Mouse (Mus musculus): ENCODE data around the gene Lclat1. TPM values are rescaled to one million over a fixed set of nuclear protein-coding genes. Genes with fewer than 3 reads are reported as not detected.
"Not testable (repeated sequence)": the region's sequence is repeated elsewhere in the genome, so short reads cannot be mapped to it uniquely, and the experiment has no call there.

Lclat1 gene
- total RNA-seq, 2 experiments from 2014 or later: 39.4 to 48.0 TPM

GRCm38 (mm10) chr17:73238501-73238900 is 130.7 kb downstream of the Lclat1 start:
- DNase-seq: peak; percentile 64 to 67

- DNase-seq: peak in 1 of 2 experiments; percentile 47
Observed at GRCm38 (mm10) chr17:73241085-73241848, 133.5 kb downstream of the Lclat1 start.

DNA sequence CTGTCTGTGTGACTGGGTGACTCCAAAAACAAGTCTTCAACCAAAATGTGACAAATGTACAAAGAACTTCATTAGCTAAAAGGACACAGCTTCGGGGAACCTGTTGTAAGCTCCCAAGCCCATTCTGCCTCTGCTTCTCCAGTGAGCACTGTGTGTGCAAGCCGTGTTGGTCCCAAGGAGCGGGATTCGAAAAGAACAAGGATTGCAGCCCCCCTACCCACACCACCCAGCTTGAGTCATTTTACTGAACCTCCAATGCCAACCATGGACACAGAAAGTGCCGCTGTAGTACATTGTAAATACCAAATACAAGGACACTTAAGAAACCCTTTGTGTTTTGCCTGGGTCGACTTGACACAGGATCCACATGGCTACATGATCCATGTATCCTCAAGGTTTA is 135.9 kb downstream of the Lclat1 start:
- no peak for DNase-seq

GRCm38 (mm10) chr17:73244596-73244995 is 136.8 kb downstream of the Lclat1 start:
- no peak for DNase-seq

- no peak for DNase-seq
Observed at GRCm38 (mm10) chr17:73245089-73245684, 137.4 kb downstream of the Lclat1 start.

DNA sequence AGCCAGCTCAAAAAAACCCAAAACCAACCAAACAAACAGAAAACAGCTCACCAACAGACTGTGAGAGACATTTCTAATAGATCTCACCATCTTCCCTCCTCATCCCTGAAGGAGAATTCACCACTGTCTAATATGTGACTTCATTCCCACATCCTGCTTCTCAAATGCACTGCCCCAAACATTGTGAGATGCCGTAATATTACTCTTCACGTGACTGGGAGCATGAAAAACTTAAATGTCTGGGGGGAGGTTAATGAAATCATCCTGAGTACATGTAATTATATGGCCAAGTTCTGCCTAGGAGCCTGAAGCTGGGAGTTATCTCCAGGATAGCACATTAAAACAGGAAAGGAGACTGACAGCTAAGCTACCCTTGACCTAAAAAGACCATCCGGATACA is 138.3 kb downstream of the Lclat1 start:
- no peak for DNase-seq

DNA sequence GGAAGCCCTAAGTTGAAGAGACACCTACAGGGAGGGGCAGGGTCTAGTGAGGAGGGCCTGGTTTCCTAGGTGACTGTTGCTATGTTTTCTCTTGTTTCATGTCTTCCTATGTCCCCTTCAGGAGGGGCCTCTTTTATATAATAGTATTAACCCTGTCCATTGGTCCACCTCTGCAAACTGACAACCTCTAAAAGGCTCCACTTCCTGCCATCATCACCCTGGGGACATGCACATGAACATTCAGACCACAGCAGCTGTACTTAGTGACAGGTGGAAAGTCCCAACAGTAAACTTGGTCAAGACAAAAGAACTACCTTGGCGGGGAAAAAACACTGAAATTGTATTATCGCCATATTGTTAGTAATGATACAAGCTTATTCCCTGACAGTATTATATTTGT is 139.1 kb downstream of the Lclat1 start:
- no peak for DNase-seq

- DNase-seq: no peak
Observed at GRCm38 (mm10) chr17:73247758-73248157, 140.0 kb downstream of the Lclat1 start.

DNA sequence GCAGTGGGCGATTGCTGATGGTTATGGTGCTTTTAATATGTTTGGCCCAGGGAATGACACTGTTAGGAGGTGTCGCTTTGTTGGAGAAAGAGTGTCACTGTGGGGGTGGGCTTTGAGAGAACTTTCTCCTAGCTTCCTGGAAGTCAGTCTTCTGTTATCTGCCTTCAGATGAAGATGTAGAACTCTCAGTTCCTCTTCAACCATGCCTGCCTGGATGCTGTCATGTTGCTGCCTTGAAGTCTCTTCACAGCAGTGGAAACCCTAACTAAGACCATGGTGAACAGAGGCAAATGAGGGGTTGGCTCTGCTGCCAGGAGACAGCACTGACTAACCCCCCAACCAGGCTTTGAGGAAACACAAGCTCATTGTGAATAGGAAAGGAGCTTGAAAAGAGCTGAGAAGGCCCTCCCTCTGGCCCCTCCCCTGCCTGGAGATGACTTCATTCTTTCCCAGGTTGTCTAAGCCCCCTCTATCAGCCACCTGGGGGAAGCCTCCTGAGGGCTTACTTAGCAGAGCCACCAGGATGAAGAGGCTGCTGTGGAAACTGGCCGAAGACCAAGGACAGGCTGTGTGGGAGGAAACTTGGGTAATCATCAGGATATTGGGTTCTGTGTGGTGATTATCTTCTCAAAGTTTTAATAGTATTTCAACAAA is 142.8 kb downstream of the Lclat1 start:
- DNase-seq: no peak

GRCm38 (mm10) chr17:73251142-73251502 is 143.3 kb downstream of the Lclat1 start:
- DNase-seq: peak in 1 of 2 experiments; percentile 55

DNA sequence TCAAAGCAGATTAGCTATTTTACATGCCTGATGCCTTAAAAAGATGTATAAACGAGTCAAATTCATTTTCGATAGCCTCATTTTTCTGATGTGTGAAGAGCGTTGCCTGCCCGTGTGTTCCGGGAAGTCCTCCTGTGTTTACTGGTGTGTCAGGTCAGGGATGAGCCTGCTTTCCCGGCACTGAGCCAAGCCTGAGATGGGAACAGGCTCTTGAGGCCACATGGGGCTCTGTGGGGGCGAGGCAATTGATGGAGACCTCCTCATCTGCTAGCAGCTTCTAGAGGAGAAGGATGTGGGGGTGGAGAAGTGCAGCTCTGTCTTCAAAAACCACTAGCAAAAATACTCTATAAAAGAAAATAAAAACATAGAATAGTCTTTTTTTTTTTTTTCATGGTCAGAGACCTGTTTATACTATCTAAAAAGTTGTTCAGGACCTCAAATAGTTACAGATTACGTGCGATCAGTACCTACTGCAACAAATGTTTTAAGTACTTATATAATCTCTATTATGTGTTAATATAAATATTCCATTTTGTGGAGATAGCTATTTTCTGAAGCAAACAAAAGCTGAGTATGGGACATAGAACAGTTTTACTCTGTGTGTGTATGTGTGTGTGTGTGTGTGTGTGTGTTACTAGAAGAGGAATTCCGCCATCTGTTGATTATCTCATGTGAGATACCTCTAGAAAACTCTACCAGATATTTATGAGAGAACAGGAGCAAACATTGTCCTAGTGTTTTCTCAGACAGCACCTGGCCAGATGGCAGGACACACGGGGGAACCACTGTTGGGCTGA is 144.2 kb downstream of the Lclat1 start:
- peak in 1 of 2 experiments; percentile 40 for DNase-seq

- DNase-seq: no peak
Observed at GRCm38 (mm10) chr17:73253291-73253969, 145.6 kb downstream of the Lclat1 start.

DNA sequence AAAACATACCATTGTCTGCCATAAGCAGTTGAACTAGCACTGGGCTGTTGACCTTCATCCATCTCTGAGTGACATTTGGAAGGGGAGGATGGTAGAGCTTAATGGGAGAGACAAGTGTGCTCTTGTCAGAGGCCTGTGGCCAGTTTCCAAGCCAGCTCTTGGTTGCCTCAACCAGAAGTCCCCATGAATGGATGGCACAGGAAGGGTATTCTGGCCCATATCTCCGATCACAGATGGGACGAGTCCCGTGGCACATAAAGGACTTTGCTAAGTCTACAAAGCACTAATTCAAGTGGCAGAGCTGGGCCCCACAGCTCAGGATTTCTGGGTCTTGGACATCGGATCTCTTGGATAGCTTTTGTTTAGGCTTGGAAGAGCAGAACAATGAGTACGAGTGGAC is 148.0 kb downstream of the Lclat1 start:
- DNase-seq: no peak

DNA sequence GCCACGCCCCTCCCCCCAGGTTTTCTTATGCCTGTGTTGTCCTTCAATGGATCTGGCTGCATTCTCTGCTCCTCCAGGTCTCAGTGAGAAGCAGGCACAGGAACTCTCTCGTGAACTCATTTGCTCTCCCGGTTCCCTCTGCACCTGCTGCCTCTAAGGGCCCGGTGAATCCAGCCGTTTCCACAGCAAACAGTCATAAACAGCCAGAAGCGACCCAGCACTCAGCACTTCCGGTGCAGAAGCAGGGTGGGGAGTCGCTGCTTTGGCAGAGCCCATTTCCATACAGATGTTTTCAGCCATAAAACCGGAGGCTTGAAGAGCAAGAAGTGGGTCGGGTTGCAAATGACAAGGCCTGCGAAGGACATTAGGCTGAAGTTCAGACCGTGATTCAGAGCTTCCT is 150.8 kb downstream of the Lclat1 start:
- DNase-seq: no peak

DNA sequence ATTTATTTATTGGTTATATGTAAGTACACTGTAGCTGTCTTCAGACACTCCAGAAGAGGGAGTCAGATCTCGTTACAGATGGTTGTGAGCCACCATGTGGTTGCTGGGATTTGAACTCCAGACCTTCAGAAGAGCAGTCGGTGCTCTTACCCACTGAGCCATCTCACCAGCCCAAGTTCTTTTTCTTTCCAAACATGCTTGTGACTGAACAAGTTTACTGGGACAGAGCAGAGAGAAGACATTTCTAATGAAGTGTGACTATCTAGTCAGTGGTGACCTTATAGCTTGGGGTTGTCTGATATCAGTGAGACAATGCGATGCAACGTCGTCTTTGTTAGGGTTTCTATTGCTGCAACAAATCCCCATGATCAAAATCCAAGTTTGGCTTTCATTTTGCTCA is 151.5 kb downstream of the Lclat1 start:
- not testable (repeated sequence) for DNase-seq

- DNase-seq: no peak
Observed at GRCm38 (mm10) chr17:73262558-73262957, 154.8 kb downstream of the Lclat1 start.

- peak; percentile 90 to 91 for DNase-seq
Observed at GRCm38 (mm10) chr17:73263077-73263501, 155.3 kb downstream of the Lclat1 start.

GRCm38 (mm10) chr17:73270871-73271796 is 163.3 kb downstream of the Lclat1 start:
- no peak for DNase-seq

DNA sequence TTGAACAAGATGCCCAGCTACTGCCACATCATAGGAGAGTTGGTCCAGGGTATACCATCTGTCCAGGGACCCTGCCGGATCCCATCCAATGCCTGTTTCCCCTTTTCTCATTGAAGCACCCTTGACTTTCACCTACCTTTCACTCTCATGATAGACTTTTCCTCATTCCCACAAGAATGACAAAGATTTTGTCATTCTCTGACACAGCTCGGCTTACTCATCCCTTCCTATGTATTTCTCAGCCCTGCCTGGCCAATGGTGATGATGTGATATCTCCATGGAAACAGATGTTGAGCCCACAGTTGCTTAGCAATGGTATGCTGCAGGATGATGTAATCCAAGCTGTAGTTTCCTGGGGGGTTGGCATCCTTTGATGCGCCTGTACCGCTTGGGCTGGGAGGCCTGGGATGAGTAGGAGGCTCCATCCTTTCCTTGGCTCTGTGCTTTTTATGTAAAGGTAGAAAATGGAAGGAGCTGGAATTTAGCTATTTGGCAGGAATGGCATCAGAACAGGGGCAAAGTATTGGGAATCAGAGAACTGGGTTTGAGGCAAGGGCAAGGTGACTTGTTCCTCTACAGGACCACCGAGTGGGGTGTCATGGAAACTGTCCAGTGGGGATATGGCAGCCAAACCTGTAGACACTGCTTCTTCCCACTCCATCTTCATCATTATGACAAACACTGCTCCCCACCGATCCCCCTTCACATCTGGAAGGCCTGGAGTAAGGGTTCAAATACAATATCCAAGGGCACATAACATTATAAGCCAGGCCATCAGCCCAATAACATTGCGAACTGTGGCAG is 164.2 kb downstream of the Lclat1 start:
- DNase-seq: no peak

GRCm38 (mm10) chr17:73273809-73274208 is 166.0 kb downstream of the Lclat1 start:
- no peak for DNase-seq
